Mouse (Mus musculus): ENCODE results near the gene Capn15.
A peak's percentile ranks its signal among the peaks of the same experiment; 100 is the strongest.

Gene Capn15

DNA sequence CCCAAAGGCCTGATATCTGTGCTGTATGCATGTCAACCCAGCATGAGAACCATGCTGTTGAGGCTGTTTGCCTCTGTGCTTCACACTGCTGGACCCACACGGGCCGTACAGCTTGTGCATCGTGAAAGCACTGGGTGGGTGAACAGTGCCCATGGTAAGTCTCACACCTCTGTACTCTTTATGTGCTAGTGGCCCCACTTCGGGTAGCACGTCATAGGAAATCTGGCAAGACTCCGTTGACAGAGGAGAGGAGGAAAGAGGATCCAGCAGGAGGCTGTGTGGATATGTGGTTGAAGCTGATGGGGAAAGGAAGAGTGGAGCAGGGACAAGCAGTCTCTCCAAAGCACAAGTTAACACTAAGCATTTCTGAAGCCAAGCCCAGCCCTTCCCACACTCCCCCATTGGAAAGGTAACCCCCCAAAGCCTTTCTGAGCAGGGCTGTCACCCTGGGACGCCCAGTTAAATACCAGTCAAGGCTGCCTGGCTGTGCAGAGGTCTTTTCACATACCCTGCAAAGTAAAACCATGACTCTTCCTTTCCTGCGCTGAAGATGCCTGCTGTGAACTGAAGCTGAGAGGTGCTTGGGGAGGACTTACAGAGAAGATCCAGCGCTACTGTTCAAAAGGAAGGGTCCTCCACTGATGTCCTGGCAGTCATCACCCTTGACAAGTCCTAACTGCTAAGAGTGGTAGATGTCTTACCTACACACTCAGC lies 67.4 kb downstream of the Capn15 start:
- DNase-seq = no peak

- DNase-seq = no peak
Measured at GRCm38 (mm10) chr17:25916931-25917647, 68.5 kb downstream of the Capn15 start.

DNA sequence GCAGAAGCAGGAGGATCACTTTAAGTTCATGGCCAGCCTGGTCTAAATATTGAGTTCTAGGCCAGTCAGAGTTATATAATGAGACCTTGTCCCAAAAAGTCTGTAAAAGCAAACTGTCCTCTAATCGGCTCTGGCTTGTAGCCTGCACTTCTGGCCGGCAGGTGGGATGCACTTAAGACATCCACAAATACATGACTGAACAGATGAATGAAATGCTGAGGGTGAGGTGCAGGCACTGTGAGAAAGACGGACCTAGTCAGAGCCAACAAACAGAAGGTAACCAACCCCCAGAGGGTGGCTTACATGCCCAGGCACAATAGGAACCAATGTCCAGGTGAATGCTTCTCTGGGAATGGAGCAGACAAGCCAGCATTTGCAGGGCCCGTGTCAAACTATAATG lies 71.3 kb downstream of the Capn15 start:
- DNase-seq = no peak

DNA sequence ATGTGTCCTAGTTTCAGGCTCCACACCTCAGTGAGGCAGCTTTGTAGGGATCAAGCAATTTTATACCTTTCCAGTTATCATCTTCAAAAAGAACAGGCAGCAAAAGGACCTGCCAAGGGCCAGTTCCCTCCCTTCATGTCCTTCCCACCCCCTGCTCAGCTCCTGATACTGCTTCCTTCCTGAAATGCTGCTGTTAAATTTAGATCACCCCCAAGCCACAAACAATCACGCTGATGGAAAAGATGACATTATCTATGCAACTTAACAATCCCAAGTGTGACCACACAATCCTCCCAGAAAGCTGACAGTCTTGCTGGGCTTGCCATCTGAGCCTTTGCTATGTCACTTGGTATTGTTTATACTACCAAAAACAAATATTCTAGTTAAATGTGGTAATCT lies 71.7 kb downstream of the Capn15 start:
- no peak for DNase-seq

DNA sequence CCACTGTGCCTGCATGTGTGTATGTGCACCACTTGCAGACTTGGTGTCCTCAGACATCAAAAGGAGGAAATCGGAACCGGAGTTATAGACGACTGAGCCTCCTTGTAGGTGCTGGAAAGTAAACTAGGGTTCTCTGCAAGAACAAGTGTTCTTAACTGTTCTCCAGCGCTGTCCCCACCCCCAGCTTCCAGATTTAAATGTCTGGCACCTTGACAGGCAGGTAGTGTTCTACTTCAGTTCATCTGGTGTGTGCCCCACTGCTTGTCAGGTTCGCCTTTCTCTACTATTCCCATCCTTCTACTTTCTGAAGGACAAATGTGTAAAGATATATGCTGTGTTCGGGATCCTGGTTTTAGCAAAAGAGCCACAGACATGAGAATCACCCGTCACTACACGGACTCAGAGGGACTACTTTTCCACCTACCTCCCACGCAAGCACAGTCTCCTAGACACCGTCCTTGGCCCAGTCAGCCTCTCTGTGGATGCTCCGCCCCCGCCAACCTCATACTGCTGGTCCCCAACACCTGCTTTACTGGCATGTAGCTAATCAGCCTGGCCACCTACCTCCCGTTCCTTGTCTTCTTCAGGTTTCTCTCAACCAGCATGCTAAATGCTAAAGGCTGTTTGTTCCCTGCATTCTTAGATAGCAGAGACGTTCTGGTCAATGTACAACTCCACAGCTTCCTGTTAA lies 72.3 kb downstream of the Capn15 start:
- peak; percentile 47 for DNase-seq

DNA sequence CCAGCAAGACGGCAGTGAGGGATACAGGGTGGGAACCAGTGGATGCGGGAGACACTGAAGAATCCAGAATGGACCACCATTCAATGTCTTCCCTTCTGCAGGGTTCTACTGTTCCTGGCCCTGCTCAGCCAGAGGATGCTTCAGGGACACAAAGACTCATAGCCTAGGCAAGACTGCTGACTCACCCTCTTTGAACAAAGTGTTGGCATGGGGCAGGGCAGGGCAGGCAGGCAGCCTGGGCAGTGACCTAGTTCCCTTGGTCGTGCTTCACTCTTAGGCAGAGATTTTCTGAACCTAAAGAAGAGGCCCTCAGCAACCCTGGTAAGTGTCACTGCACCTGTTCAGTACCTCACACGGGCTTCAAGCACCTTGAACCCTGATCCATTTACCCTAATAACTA lies 73.8 kb downstream of the Capn15 start:
- DNase-seq = peak; percentile 37

All from kidney, adult 9 months (tissue).